Mouse (Mus musculus) forebrain, embryonic 16.5 days (tissue): Measurements from ENCODE around the gene Arid5b. TPM values are rescaled to one million over a fixed set of nuclear protein-coding genes. Genes with fewer than 3 reads are reported as not detected.

ENCODE experiments used
- ATAC-seq: fragments of 200-750 bp; cut with Nextera tagmentation; 2 replicates; pipeline ENCODE4 v1.8.0; 2017; ENCODE audit warnings: mild to moderate bottlenecking, moderate library complexity
- H3K27ac ChIP-seq: fragments of 300-500 bp; sonication (generic); 2 replicates; pipeline ENCODE4 v1.5.1; 2014; ENCODE audit warnings: low read length, control low read depth
- H3K27me3 ChIP-seq: fragments of 300-500 bp; sonication (generic); replicated peaks from 2 replicates; pipeline ENCODE4 v1.6.1; 2014; ENCODE audit warnings: low read length; ENCODE audit not compliant: control insufficient read depth, insufficient read depth
- H3K36me3 ChIP-seq: fragments of 300-500 bp; sonication (generic); 2 replicates; pipeline ENCODE4 v1.6.1; 2014; ENCODE audit not compliant: control insufficient read depth, insufficient read depth
- H3K4me1 ChIP-seq: fragments of 300-500 bp; sonication (generic); replicated peaks from 2 replicates; pipeline ENCODE4 v1.6.1; 2014; ENCODE audit warnings: low read length; ENCODE audit not compliant: control insufficient read depth, insufficient read depth
- H3K4me2 ChIP-seq: fragments of 300-500 bp; sonication (generic); 2 replicates; pipeline ENCODE4 v1.6.1; 2014; ENCODE audit warnings: mild to moderate bottlenecking, low read length, control low read depth
- H3K4me3 ChIP-seq: fragments of 300-500 bp; sonication (generic); replicated peaks from 2 replicates; pipeline ENCODE4 v1.5.1; 2014; ENCODE audit warnings: mild to moderate bottlenecking, low read length, control low read depth
- H3K9ac ChIP-seq: fragments of 300-500 bp; sonication (generic); replicated peaks from 2 replicates; pipeline ENCODE4 v1.6.1; 2014; ENCODE audit warnings: low read depth, low read length, control low read depth
- H3K9me3 ChIP-seq: fragments of 300-500 bp; sonication (generic); 2 replicates; pipeline ENCODE4 v1.6.1; 2016; ENCODE audit warnings: low read length; ENCODE audit not compliant: control insufficient read depth
- whole genome bisulfite sequencing: fragments of 180-500 bp; shearing (Covaris S2); extraction: QIAGEN DNeasy Blood & Tissue Kit; methylation state at CpG from one replicate; pipeline ENCODE4 v1.1.7; 2014; 5-methylcytosine and 5-hydroxymethylcytosine counted together
- polyA plus RNA-seq: library from polyadenylated mRNA; unstranded; fragments of >200 nt; fragmentation: Nextera tagmentation; extraction: Ambion mirVana; gene quantifications from 2 replicates; pipeline ENCODE4 v1.2.1, GENCODE M21; 2015

Arid5b gene
- polyA plus RNA-seq, 1 experiment from 2014 or later: 14.7 TPM

DNA sequence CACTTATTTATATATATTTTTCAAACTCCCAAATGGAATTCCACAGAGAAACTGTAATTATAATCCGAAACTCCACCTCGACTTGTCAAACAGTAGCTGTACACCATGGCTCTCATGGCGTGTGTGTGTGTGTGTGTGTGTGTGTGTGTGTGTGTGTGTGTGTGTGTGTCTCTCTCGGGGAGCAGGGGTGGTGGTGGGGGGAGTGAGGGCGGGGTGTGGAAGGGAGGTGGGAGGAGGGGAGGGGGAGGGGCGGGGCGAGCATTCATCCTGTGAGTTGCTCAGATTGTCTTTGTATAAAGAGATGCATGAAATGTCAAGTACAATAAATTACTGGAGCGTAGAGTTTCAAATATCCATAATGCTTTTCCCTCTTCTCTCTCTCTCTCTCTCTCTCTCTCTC, 87.4 kb downstream of the Arid5b start:
- Histone ChIP-seq H3K4me2 (peak overlapping the region; percentile 50; the same call in 1 of the 2 replicates), H3K9me3 (no peaks in the 10 kb centered on the region), H3K9ac (no peak overlapping the region), H3K27me3 (no peaks in the 10 kb centered on the region), H3K4me1 (peaks cover 30% of the 10 kb centered on the region), H3K27ac (no peak overlapping the region), H3K4me3 (no peak overlapping the region), H3K36me3 (no peaks in the 10 kb centered on the region)
- WGBS: 19% methylated on average over 4 of the region's 8 CpGs
- ATAC-seq: peak; percentile 34; the same call in 1 of the 2 replicates

DNA sequence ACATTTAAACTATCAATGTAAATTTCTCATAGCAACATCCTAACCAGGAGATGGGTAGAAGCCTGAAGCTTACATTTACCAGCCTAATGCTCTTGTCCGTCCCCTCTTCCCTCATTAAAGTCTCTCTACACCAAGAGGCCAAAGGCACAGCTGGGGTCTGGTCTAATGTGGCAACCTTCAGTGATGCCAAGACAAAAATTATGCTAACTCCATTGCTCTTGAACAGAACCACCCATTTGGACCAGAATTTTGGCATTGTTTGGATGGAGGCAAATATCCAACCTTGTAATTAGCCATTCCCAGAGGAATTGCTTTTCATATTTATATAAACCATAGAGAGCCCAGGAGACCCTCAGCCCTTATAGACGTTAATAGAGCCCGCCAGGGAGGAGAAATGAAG, 88.7 kb downstream of the Arid5b start:
- no peaks in the 10 kb centered on the region for H3K9me3 ChIP-seq
- H3K36me3 ChIP-seq: no peaks in the 10 kb centered on the region
- H3K27me3 ChIP-seq: no peaks in the 10 kb centered on the region
- 51% methylated on average over 3 of the region's 3 CpGs for WGBS
- H3K27ac ChIP-seq: no peak overlapping the region
- H3K4me1 ChIP-seq: peaks cover 30% of the 10 kb centered on the region
- H3K4me3 ChIP-seq: no peak overlapping the region
- no peak overlapping the region for H3K9ac ChIP-seq
- no peak overlapping the region for H3K4me2 ChIP-seq
- ATAC-seq: no peak

DNA sequence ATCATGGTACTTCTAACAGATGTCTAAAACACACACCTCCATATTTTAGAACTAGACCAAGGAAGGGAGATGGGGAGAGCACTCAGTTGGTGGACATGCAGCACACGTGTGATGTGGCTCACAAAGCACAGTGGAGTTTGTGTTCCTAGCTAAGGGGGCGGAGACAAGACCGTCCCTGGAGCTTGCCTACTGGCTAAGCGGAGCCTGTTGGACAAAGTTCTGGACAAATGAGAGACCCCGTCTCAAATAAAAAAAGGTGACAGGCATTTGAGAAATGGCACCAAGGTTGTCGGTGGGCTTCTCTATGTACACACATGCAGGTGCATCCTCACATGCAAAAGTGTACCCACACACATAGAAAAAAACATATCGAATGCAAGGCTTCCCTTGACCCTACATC, 95.4 kb downstream of the Arid5b start:
- Histone ChIP-seq H3K27ac (no peak overlapping the region), H3K9ac (no peak overlapping the region), H3K4me2 (no peak overlapping the region), H3K4me1 (no peaks in the 10 kb centered on the region), H3K9me3 (no peaks in the 10 kb centered on the region), H3K36me3 (no peaks in the 10 kb centered on the region), H3K27me3 (no peaks in the 10 kb centered on the region), H3K4me3 (no peak overlapping the region)
- ATAC-seq: no peak
- WGBS: 89% methylated on average over 7 of the region's 7 CpGs

DNA sequence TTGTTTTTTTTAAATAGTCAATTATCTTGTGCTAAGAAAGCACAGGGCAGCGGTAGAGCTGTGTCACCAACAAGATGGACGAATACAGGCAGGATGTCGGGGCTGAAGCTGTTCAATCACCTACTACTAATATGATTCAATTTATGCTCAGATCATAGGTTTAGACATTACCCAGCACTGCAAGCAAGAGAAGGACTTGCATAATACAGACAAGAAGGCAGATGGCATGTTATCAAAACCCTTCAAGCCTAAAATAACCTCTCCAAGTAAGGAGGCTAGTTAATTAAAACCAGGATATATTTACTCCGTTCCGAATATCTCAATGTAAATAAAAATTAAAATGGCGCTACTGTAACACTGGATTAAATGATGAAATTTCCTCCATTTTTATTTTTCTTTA, 96.3 kb downstream of the Arid5b start:
- no peaks in the 10 kb centered on the region for H3K27me3 ChIP-seq
- no peaks in the 10 kb centered on the region for H3K36me3 ChIP-seq
- H3K9ac ChIP-seq: no peak overlapping the region
- ATAC-seq: no peak
- no peak overlapping the region for H3K4me2 ChIP-seq
- no peak overlapping the region for H3K4me3 ChIP-seq
- no peak overlapping the region for H3K27ac ChIP-seq
- 65% methylated on average over 6 of the region's 6 CpGs for WGBS
- H3K9me3 ChIP-seq: no peaks in the 10 kb centered on the region
- no peaks in the 10 kb centered on the region for H3K4me1 ChIP-seq

DNA sequence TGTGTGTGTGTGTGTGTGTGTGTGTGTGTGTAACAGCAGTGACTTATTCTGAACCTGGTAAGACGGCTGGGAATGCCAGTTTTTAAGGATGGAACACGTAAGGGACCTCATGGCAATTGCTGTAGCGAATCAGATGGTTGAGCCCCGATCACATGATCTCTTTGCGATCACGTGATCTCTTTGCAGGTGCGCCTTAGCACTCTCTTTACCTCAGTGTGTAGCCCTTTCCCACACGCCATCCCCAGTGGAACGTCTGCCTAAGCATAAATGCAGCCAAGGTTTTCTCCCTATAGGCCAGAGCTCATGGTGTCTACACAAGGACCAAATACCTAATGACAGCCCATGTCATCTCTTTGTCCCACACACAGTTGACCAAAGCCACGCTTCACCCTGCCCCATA, 97.4 kb downstream of the Arid5b start:
- H3K9me3 ChIP-seq: no peaks in the 10 kb centered on the region
- 98% methylated on average over 10 of the region's 10 CpGs for WGBS
- no peaks in the 10 kb centered on the region for H3K36me3 ChIP-seq
- no peaks in the 10 kb centered on the region for H3K27me3 ChIP-seq
- no peak overlapping the region for H3K27ac ChIP-seq
- H3K4me2 ChIP-seq: no peak overlapping the region
- H3K9ac ChIP-seq: no peak overlapping the region
- no peaks in the 10 kb centered on the region for H3K4me1 ChIP-seq
- no peak for ATAC-seq
- no peak overlapping the region for H3K4me3 ChIP-seq

DNA sequence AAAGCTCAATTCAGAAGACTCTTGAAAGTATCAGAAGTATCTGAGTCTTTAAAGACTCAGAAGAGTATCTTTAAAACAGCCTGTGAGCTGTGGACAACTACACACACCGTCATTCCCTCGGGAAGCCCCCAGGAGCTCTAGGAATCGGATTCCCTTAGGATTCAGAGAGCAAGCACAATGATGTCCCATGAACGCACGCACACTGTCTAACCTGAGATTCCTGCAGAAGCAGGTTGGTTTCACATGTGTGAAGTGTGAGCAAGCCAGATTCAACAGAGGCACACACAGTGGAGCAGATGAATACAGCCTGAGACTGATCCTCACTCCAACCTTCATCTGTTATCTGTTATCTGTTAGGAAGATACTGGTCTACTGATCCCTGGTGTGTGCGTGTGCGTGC, 97.8 kb downstream of the Arid5b start:
- WGBS: 95% methylated on average over 7 of the region's 7 CpGs
- no peaks in the 10 kb centered on the region for H3K27me3 ChIP-seq

DNA sequence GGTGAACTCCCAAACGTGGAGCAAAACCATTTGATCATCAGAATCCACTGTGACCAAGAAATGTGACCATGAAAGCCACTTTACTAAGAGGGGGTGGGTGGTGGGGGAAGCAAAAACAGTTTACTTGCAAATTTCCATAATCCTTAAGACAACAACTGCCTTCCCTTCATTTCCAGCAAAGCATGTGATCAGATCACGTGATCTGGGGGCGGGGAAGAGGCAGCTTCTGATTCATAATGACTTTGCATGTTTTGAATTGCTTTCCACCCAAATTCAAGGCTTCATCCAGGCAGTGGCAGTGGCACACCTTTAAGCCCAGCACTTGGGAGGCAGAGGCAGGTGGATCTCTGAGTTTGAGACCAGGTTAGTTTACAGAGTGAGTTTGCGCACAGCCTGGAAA, 98.4 kb downstream of the Arid5b start:
- Histone ChIP-seq H3K27me3 (no peaks in the 10 kb centered on the region), H3K4me3 (no peak overlapping the region), H3K4me1 (no peaks in the 10 kb centered on the region), H3K9ac (no peak overlapping the region), H3K9me3 (no peaks in the 10 kb centered on the region), H3K4me2 (no peak overlapping the region), H3K36me3 (no peaks in the 10 kb centered on the region), H3K27ac (no peak overlapping the region)
- no peak for ATAC-seq
- 80% methylated on average over 4 of the region's 4 CpGs for WGBS

More for the DNA sequence above, 97.8 kb downstream of the Arid5b start:
- H3K27ac ChIP-seq: no peak overlapping the region
- no peak overlapping the region for H3K4me2 ChIP-seq
- no peak overlapping the region for H3K9ac ChIP-seq
- H3K4me1 ChIP-seq: no peaks in the 10 kb centered on the region
- H3K9me3 ChIP-seq: no peaks in the 10 kb centered on the region
- H3K4me3 ChIP-seq: no peak overlapping the region
- ATAC-seq: no peak
- no peaks in the 10 kb centered on the region for H3K36me3 ChIP-seq

DNA sequence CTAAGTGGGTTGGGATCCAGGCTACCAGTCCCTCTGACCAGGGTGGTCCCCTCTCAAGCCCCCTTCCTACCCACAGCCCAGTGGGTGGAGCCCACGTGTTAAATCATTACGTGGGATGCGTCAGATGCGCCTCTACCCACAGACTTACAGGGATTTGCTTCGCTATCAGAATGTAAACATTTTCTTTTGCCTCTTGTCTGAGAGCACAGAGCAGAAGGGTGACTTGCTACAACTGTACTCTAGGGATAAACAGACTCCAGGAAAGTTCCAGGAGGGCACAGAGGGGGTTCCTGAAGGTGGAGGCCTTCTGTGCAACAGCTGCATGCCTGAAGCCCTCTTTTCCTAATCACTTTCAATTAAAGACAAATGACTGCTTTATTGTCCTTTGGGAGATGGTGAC, 98.8 kb downstream of the Arid5b start:
- ATAC-seq: no peak
- WGBS: 76% methylated on average over 5 of the region's 5 CpGs
- H3K4me3 ChIP-seq: no peak overlapping the region
- H3K36me3 ChIP-seq: no peaks in the 10 kb centered on the region
- H3K9me3 ChIP-seq: no peaks in the 10 kb centered on the region
- H3K4me2 ChIP-seq: no peak overlapping the region
- H3K9ac ChIP-seq: no peak overlapping the region
- H3K4me1 ChIP-seq: no peaks in the 10 kb centered on the region
- H3K27ac ChIP-seq: no peak overlapping the region
- no peaks in the 10 kb centered on the region for H3K27me3 ChIP-seq

DNA sequence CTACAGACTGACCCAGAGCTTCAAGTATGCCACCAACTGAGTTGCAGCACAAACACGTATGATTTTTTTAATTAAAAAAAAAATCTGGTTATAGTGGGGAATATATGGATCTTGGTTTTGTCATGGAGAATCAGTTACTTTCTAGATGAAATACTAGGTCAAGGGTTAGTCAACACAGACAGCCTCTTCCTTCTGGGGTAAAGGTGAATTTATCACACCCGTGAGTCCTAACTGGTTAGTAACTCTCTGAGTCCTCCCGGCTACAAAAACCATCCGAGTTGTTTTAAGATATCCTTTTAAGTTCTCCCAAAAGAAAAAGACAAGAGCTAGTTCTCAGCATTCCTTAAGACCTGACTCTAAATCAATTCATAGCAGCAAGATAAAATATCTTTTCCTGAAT, 99.2 kb downstream of the Arid5b start:
- Histone ChIP-seq H3K36me3 (no peaks in the 10 kb centered on the region), H3K4me2 (no peak overlapping the region), H3K9me3 (no peaks in the 10 kb centered on the region), H3K4me1 (no peaks in the 10 kb centered on the region), H3K27me3 (no peaks in the 10 kb centered on the region), H3K9ac (no peak overlapping the region), H3K4me3 (no peak overlapping the region), H3K27ac (no peak overlapping the region)
- 95% methylated on average over 4 of the region's 4 CpGs for WGBS
- no peak for ATAC-seq

DNA sequence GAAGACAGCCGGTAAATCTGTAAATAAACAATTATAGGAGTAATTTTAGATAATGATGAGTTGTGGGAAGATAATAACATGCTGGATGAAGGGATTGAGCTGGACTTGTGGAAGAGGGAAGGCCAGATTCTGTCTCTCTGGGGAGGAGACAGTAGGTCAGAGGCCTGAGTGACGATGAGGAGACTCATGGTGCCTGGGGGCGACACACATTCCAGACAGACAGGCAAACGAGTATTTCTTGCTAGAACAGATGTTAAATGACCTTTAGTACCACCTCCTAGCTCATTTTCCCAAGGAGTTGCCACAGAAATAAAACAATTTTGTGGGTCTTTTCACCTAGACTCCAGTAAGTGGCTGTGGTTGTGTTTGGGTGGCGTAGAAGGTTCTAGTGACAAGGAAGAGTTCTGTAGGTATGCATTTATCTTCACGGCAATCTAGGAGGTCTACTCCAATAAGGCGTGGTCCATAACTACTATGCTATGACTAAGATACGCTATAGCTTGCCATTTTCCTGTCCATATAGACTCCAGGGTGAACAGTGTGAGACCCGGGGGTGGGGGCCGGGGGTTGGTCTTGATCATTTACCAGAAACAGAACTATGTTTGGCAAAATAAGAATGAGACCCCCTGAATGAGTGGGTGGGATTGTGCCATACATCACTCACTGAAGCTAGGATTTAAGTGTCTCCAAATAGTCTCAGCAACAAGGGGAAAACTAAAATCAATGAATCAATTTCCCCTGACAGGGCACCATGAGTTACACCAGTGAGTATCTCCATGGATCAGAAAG, 100.6 kb downstream of the Arid5b start:
- H3K36me3 ChIP-seq: no peaks in the 10 kb centered on the region
- ATAC-seq: no peak
- no peak overlapping the region for H3K4me3 ChIP-seq
- no peaks in the 10 kb centered on the region for H3K4me1 ChIP-seq
- WGBS: 86% methylated on average over 10 of the region's 10 CpGs
- no peaks in the 10 kb centered on the region for H3K9me3 ChIP-seq
- H3K27ac ChIP-seq: no peak overlapping the region
- H3K4me2 ChIP-seq: no peak overlapping the region
- H3K27me3 ChIP-seq: no peaks in the 10 kb centered on the region
- no peak overlapping the region for H3K9ac ChIP-seq
